In genomic region chr13:113269777-113270776, GRCm38 (mm10) we compare ENCODE assay signal across 7 mouse cellular contexts. TPM values are rescaled to one million over a fixed set of nuclear protein-coding genes. Genes with fewer than 3 reads are reported as not detected.
DNase-seq lines count a peak whose midpoint lies in the region; ATAC-seq lines count a peak whose summit lies in the region.

No protein-coding gene starts in this region.

- intact Hi-C loops in left cerebral cortex, postnatal 25 days (cut with DNase I): loop anchor here (5.0 kb wide), 3 partner anchors 47 to 597 kb away; partner anchors contain the start of gene Snx18

- no peak overlapping the region for H3K27ac ChIP-seq in intestine, embryonic 16.5 days (ENCODE audit: low read length)
- no peak overlapping the region for H3K27ac ChIP-seq in midbrain, embryonic 15.5 days

- no peaks in the 10 kb centered on the region for H3K27me3 ChIP-seq in intestine, embryonic 16.5 days (replicated peaks; ENCODE audit: control insufficient read depth, insufficient read depth, low read length)
- no peaks in the 10 kb centered on the region for H3K27me3 ChIP-seq in midbrain, embryonic 15.5 days (replicated peaks)

- no peak overlapping the region for H3K9ac ChIP-seq in intestine, embryonic 16.5 days (ENCODE audit: low read depth, low read length)
- H3K9ac ChIP-seq in midbrain, embryonic 15.5 days: no peak overlapping the region

- no peak overlapping the region for H3K4me3 ChIP-seq in intestine, embryonic 16.5 days (ENCODE audit: low read length)
- no peak overlapping the region for H3K4me3 ChIP-seq in midbrain, embryonic 15.5 days

- ATAC-seq in intestine, embryonic 16.5 days: peak; percentile 81
- ATAC-seq in midbrain, embryonic 15.5 days (replicated peaks): peak; percentile 86

- DNase-seq in adrenal gland, adult 2 months: peak; percentile 71
- peak; percentile 93 for DNase-seq in embryo, embryonic 10 days (ENCODE audit: low spot score)
- DNase-seq in gastrocnemius, postnatal 25 days: peak; percentile 56
- DNase-seq in left cerebral cortex, postnatal 25 days (ENCODE audit: low spot score in 2 of 2): peak; percentile 84 to 89
- peak; percentile 16 to 62 for DNase-seq in spleen, postnatal 10 days (ENCODE audit: low spot score in 2 of 2)

- H3K36me3 ChIP-seq in intestine, embryonic 16.5 days (ENCODE audit: control insufficient read depth, insufficient read depth, low read length): no peaks in the 10 kb centered on the region
- H3K36me3 ChIP-seq in midbrain, embryonic 15.5 days (replicated peaks): no peaks in the 10 kb centered on the region

- H3K4me2 ChIP-seq in intestine, embryonic 16.5 days (ENCODE audit: low read depth, low read length): no peak overlapping the region
- H3K4me2 ChIP-seq in midbrain, embryonic 15.5 days: no peak overlapping the region

- no peaks in the 10 kb centered on the region for H3K9me3 ChIP-seq in intestine, embryonic 16.5 days (ENCODE audit: control insufficient read depth, low read length)
- no peaks in the 10 kb centered on the region for H3K9me3 ChIP-seq in midbrain, embryonic 15.5 days

- WGBS in intestine, embryonic 16.5 days: 57% methylated on average over 18 of the region's 18 CpGs
- WGBS in midbrain, embryonic 15.5 days: 40% methylated on average over 18 of the region's 18 CpGs

- H3K4me1 ChIP-seq in intestine, embryonic 16.5 days (ENCODE audit: control insufficient read depth, insufficient read depth, low read length): no peaks in the 10 kb centered on the region
- H3K4me1 ChIP-seq in midbrain, embryonic 15.5 days: no peaks in the 10 kb centered on the region

RNA-seq across cellular contexts. Expression of gene BC067074, which starts 22.9 kb away (rescaled TPM):
- total RNA-seq in adrenal gland, adult 2 months (2021): under 1 TPM; 0.69 to 0.98 TPM
- 0.48 TPM in 2 replicates for polyA plus RNA-seq in adrenal gland, adult 2 months (2012; rRNA removed)
- total RNA-seq in gastrocnemius, postnatal 25 days (2021): 1 to 10 TPM; 1.2 to 1.4 TPM
- 1.8 and 2.0 TPM in 2 replicates for polyA plus RNA-seq in intestine, embryonic 16.5 days (2015; fragmentation: Nextera tagmentation; extraction: Ambion mirVana)
- 1 to 10 TPM in 1 of 2 experiments, under 1 TPM in 1; 0.85 to 1.2 TPM for total RNA-seq in left cerebral cortex, postnatal 25 days (2021)
- 0.77 and 0.80 TPM in 2 replicates for polyA plus RNA-seq in midbrain, embryonic 15.5 days (2015; fragmentation: Nextera tagmentation; extraction: Ambion mirVana)

RNA-seq across cellular contexts. Expression of gene Gzmk, which starts 44.4 kb away (rescaled TPM):
- total RNA-seq in adrenal gland, adult 2 months (2021): not detected
- not detected in 2 replicates for polyA plus RNA-seq in adrenal gland, adult 2 months (2012; rRNA removed)
- total RNA-seq in gastrocnemius, postnatal 25 days (2021): not detected
- not detected in 2 replicates for polyA plus RNA-seq in intestine, embryonic 16.5 days (2015; fragmentation: Nextera tagmentation; extraction: Ambion mirVana)
- total RNA-seq in left cerebral cortex, postnatal 25 days (2021): not detected
- polyA plus RNA-seq in midbrain, embryonic 15.5 days (2015; fragmentation: Nextera tagmentation; extraction: Ambion mirVana): not detected in 2 replicates

Comparison
In these comparisons a context has a peak if more than half of its experiments do, and no peak if none do; other contexts are left out.
1. DNase-seq: peak in every context shown above with its lines; median percentile 93 in embryo, embryonic 10 days; 86 in left cerebral cortex, postnatal 25 days; 71 in adrenal gland, adult 2 months; 56 in gastrocnemius, postnatal 25 days; 39 in spleen, postnatal 10 days.